Mouse (Mus musculus) embryonic facial prominence, embryonic 10.5 days (tissue): Measurements from ENCODE around the gene Fam110c. TPM values are rescaled to one million over a fixed set of nuclear protein-coding genes. Genes with fewer than 3 reads are reported as not detected.

Experiments
- DNase-seq: peaks from one replicate; pipeline ENCODE4 v3.0.0-alpha.2; 2017; ENCODE audit warnings: low spot score
- H3K27ac ChIP-seq: fragments of 300-500 bp; sonication (generic); replicated peaks from 2 replicates; pipeline ENCODE4 v1.5.1; 2016; ENCODE audit warnings: mild to moderate bottlenecking
- H3K27me3 ChIP-seq: fragments of 300-500 bp; sonication (generic); replicated peaks from 2 replicates; pipeline ENCODE4 v1.6.1; 2016; ENCODE audit warnings: low read depth, mild to moderate bottlenecking; ENCODE audit not compliant: poor library complexity, severe bottlenecking
- H3K36me3 ChIP-seq: fragments of 300-500 bp; sonication (generic); replicated peaks from 2 replicates; pipeline ENCODE4 v1.6.1; 2016; ENCODE audit warnings: mild to moderate bottlenecking, moderate library complexity
- H3K4me1 ChIP-seq: fragments of 300-500 bp; sonication (generic); 2 replicates; pipeline ENCODE4 v1.6.1; 2016
- H3K4me3 ChIP-seq: fragments of 300-500 bp; sonication (generic); 2 replicates; pipeline ENCODE4 v1.5.1; 2016; ENCODE audit warnings: mild to moderate bottlenecking, moderate library complexity
- H3K9me3 ChIP-seq: fragments of 300-500 bp; sonication (generic); 2 replicates; pipeline ENCODE4 v1.6.1; 2016; ENCODE audit warnings: mild to moderate bottlenecking
- WGBS: fragments of 180-500 bp; shearing (Covaris S2); methylation state at CpG from one replicate; pipeline ENCODE4 v1.1.7; 2016; 5-methylcytosine and 5-hydroxymethylcytosine counted together
- polyA plus RNA-seq: library from polyadenylated mRNA; unstranded; fragments of >200 nt; fragmentation: Nextera tagmentation; extraction: Ambion mirVana; gene quantifications from 2 replicates; pipeline ENCODE4 v1.2.1, GENCODE M21; 2016

Gene Fam110c
- polyA plus RNA-seq, 1 experiment from 2014 or later: 0.21 TPM

DNA sequence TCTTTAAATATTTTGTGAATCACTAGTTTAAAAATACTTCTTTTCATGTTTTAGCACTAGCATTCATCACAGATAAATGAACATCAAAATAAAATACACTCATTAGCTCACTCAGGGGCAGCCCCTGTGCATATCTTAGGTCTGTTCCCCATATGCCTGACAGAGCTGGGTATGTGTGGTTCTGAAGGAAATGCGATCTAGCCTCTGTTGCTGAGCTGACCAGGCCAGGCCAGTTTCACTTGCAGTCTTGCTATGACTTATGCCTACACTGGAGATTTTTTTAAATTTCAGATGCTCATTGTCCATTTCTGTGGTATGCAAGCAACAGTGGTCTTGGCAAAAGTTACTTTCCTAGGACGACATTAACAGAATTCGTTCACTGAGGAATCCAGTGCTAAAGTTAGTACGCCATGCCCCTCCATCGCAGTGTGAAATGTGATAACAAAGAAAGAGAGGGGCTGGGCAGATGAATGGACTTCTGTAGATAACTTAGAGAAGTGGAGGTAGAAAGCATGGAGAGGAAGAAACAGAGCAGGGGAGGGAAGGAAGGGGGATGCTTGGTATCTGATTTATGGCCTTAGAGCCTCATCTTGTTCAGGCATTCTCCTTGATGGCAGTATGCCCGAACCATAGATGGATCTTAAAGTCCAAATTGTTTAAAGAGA lies 7.4 kb downstream of the Fam110c start:
- Histone ChIP-seq H3K27ac (no peak overlapping the region), H3K27me3 (peaks cover 12% of the 10 kb centered on the region), H3K9me3 (no peaks in the 10 kb centered on the region), H3K36me3 (no peaks in the 10 kb centered on the region), H3K4me3 (no peak overlapping the region), H3K4me1 (no peaks in the 10 kb centered on the region)
- 91% methylated on average over 6 of the region's 6 CpGs for WGBS
- DNase-seq: no peak

DNA sequence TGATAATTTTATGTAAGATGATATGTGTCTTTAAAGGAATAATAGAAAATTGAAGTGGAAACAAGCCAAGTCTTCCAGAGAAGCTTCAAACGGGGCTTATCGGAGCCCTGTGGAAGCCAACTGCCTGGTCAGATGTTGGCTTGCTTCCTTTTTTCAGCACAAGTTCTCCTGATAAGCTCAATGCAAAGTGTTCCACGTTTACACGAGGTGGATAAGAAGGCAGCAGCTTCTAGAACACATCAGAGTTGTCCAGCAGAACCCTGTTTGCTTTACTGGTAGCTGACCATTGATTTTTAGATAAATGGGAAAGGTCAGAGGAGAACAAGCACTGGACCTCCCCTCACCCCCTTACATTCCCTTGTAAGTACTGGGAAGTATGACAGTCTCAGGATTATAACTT lies 9.3 kb downstream of the Fam110c start:
- 78% methylated on average over 4 of the region's 4 CpGs for WGBS
- no peaks in the 10 kb centered on the region for H3K36me3 ChIP-seq
- no peaks in the 10 kb centered on the region for H3K9me3 ChIP-seq
- H3K4me3 ChIP-seq: no peak overlapping the region
- DNase-seq: no peak
- no peaks in the 10 kb centered on the region for H3K4me1 ChIP-seq
- no peak overlapping the region for H3K27ac ChIP-seq
- no peaks in the 10 kb centered on the region for H3K27me3 ChIP-seq

DNA sequence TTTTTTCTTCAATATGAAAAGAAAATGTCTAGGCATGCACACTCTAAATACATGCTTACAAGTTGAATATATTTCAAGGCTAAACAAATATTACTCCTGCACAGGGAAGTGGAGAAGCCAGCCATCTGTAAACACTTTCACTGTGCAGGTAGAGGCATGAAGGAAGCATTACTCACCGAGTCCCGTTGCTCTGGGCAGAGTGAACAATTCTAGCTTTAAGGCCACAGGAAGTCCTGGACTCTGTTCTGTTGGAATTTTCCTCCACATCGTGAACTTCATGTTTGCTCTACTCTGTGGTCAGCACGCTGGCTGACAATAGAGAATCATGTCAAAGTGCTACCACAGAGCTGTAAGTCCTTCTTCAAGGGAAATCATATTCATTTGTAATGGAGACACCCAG lies 9.7 kb downstream of the Fam110c start:
- H3K4me3 ChIP-seq: no peak overlapping the region
- no peak overlapping the region for H3K27ac ChIP-seq
- DNase-seq: no peak
- H3K4me1 ChIP-seq: no peaks in the 10 kb centered on the region
- H3K27me3 ChIP-seq: no peaks in the 10 kb centered on the region
- H3K36me3 ChIP-seq: no peaks in the 10 kb centered on the region
- 88% methylated on average over 4 of the region's 4 CpGs for WGBS
- H3K9me3 ChIP-seq: no peaks in the 10 kb centered on the region

DNA sequence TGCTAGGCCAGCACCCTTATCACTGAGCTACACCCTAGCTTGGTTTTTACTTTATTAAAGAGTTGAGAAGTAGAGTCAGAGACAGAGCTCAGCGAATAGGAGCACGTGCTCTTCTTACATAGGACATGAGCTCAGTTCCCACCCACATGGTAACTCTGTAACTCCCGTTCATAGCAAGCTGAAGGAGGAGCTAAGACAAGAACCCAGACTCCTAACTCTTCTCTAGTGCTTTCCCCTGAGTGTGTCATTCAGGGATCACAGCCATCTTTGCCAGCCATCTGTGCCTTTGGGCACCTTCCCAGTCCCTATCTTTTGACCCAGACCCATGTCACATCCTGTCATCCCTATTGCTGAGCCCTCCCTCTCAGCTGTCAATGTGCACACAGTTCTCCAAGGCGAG lies 13.4 kb downstream of the Fam110c start:
- Histone ChIP-seq H3K27ac (no peak overlapping the region), H3K36me3 (no peaks in the 10 kb centered on the region), H3K27me3 (no peaks in the 10 kb centered on the region), H3K4me3 (no peak overlapping the region), H3K9me3 (no peaks in the 10 kb centered on the region), H3K4me1 (no peaks in the 10 kb centered on the region)
- DNase-seq: no peak
- 84% methylated on average over 4 of the region's 4 CpGs for WGBS

DNA sequence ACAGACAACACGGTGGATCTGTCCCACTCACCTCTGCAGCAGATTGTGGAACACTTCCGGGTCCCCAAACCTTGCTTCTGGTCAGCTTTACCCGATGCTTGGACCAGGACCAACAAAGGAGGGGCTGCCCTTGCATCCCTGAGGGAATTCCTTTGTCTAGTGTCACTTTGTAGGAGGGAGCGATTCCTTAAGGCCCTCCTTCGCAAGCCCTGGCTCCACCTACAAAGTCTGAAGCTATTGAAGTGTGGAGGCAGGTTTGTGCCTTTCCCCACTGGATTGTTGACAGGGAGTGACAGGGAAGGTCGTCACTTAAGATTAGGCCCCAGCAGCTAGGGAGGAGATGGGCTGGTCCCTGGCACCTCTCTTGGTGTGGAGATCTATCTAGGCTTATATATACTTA lies 16.7 kb downstream of the Fam110c start:
- H3K4me3 ChIP-seq: no peak overlapping the region
- H3K4me1 ChIP-seq: no peaks in the 10 kb centered on the region
- no peaks in the 10 kb centered on the region for H3K36me3 ChIP-seq
- H3K27ac ChIP-seq: no peak overlapping the region
- no peaks in the 10 kb centered on the region for H3K27me3 ChIP-seq
- 25% methylated on average over 6 of the region's 6 CpGs for WGBS
- DNase-seq: no peak
- H3K9me3 ChIP-seq: no peaks in the 10 kb centered on the region

DNA sequence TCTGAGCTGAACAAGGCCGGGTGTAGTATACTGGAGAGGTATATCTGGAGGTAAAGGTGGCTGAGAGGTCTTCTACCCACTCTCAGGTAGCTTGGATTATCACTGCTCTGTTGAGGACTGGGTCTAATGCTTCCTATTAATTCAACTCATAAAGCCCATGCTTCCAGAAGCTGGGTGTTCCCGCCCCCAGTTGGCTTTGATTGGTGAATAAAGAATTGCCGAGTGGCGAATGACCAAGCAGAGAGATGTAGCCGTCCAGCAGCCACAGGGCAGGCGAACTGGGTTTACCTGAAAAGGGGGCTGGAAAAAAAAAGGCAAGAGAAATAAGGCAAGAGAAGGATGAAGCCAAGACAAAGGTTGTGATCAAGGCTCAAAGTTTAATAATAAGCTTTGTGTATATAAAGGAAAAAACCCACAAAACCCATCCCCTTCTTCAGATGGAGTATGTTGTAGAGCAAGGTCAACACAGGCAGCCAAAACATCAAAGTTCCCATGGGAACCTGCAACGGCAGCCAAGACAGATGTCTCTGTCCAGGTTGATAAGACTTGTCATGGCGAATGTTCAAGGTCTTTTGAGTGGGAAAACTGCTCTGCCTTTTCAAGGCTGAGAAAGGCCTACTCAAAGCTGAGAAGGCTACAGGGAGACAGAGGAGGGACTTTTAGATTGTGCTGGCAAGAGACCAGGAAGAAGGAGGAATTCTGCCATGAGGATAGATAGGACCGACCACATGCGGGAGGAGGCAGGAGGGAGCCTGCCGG lies 17.4 kb downstream of the Fam110c start:
- 78% methylated on average over 11 of the region's 11 CpGs for WGBS
- no peak overlapping the region for H3K4me3 ChIP-seq
- no peak overlapping the region for H3K27ac ChIP-seq
- H3K36me3 ChIP-seq: no peaks in the 10 kb centered on the region
- H3K4me1 ChIP-seq: no peaks in the 10 kb centered on the region
- no peak for DNase-seq
- H3K27me3 ChIP-seq: no peaks in the 10 kb centered on the region
- H3K9me3 ChIP-seq: no peaks in the 10 kb centered on the region

- no peak overlapping the region for H3K4me3 ChIP-seq
- WGBS: 21% methylated on average over 5 of the region's 5 CpGs
- H3K27ac ChIP-seq: no peak overlapping the region
- H3K9me3 ChIP-seq: no peaks in the 10 kb centered on the region
- no peaks in the 10 kb centered on the region for H3K36me3 ChIP-seq
- no peaks in the 10 kb centered on the region for H3K27me3 ChIP-seq
- DNase-seq: no peak
- H3K4me1 ChIP-seq: no peaks in the 10 kb centered on the region
Observed at GRCm38 (mm10) chr12:31092481-31092880, 18.8 kb downstream of the Fam110c start.

- Histone ChIP-seq H3K36me3 (no peaks in the 10 kb centered on the region), H3K4me1 (no peaks in the 10 kb centered on the region), H3K4me3 (no peak overlapping the region), H3K9me3 (no peaks in the 10 kb centered on the region), H3K27me3 (no peaks in the 10 kb centered on the region), H3K27ac (no peak overlapping the region)
- 93% methylated on average over 6 of the region's 6 CpGs for WGBS
- DNase-seq: no peak
Observed at GRCm38 (mm10) chr12:31097185-31097584, 23.5 kb downstream of the Fam110c start.

GRCm38 (mm10) chr12:31101190-31101589 lies 27.5 kb downstream of the Fam110c start:
- Histone ChIP-seq H3K9me3 (no peaks in the 10 kb centered on the region), H3K4me1 (no peaks in the 10 kb centered on the region), H3K27me3 (no peaks in the 10 kb centered on the region), H3K36me3 (no peaks in the 10 kb centered on the region), H3K27ac (no peak overlapping the region), H3K4me3 (no peak overlapping the region)
- WGBS: 96% methylated on average over 4 of the region's 4 CpGs
- DNase-seq: no peak

DNA sequence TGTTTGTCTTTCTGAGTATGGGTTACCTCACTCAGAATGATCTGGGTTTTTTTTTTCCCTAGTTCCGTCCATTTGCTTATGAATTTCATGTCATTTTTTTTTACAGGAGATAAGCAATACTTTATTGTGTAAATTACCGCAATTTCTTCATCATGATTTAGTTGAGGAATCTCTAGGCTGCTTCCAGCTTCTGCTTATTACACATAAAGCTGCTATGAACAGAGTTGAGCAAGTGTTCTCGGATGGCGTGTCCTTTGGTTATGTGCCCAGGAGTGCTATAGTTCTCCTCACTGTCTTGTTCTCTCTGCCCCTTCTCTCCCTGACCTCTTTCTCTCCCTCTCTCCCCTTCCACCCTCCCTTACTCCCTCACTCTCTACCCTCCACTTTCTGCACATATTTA lies 28.2 kb downstream of the Fam110c start:
- no peaks in the 10 kb centered on the region for H3K9me3 ChIP-seq
- no peaks in the 10 kb centered on the region for H3K36me3 ChIP-seq
- H3K27ac ChIP-seq: no peak overlapping the region
- DNase-seq: no peak
- no peaks in the 10 kb centered on the region for H3K4me1 ChIP-seq
- no peaks in the 10 kb centered on the region for H3K27me3 ChIP-seq
- WGBS: 96% methylated on average over 4 of the region's 4 CpGs
- no peak overlapping the region for H3K4me3 ChIP-seq

DNA sequence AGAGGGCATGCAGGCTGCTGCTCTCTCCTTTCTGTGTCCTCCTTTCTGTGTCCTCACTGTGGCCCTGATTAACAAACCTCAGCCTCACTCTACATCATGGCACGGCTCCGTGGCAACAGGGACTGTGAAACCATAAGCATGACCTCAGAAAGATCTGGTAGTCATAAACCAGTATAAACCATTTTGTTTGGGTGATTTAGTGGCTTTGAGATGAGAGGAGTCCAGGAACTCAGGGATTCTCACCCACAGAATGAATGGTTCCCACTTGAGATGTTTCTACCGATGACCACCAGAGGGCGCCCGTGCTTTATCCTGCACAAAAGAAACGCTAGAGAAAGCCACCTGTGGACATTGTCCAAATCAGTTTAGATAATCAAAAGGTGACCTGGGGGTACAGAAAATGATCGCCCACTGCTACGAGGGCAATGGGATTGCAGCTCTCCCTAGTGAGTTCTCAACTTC lies 42.4 kb downstream of the Fam110c start:
- H3K27me3 ChIP-seq: no peaks in the 10 kb centered on the region
- WGBS: 18% methylated on average over 8 of the region's 8 CpGs
- H3K27ac ChIP-seq: no peak overlapping the region
- no peaks in the 10 kb centered on the region for H3K9me3 ChIP-seq
- peak; percentile 81 for DNase-seq
- peaks cover 4% of the 10 kb centered on the region for H3K4me1 ChIP-seq
- no peak overlapping the region for H3K4me3 ChIP-seq
- no peaks in the 10 kb centered on the region for H3K36me3 ChIP-seq

DNA sequence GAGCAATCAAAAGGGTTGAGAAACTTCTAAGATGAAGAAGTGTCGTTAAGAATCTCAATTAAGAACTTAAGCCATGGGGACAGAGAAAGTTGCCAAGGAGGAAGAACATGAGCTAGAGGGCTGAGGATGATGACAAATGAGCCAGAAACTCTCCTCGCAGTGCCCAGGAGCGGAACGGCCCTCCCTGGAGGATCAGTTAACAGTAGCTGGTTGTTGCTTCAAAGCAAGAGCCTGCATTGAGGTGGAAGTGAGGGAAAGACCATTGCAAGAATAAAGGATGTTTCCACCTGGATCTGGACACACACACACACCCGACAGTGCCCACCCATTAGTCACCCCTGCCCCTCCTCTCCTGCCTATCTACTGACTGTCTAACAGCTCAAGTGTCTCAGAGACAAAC lies 46.9 kb downstream of the Fam110c start:
- no peak overlapping the region for H3K4me3 ChIP-seq

More for the DNA sequence above, 46.9 kb downstream of the Fam110c start:
- Histone ChIP-seq H3K4me1 (peaks cover 10% of the 10 kb centered on the region), H3K27ac (no peak overlapping the region), H3K27me3 (no peaks in the 10 kb centered on the region), H3K9me3 (no peaks in the 10 kb centered on the region), H3K36me3 (no peaks in the 10 kb centered on the region)
- DNase-seq: no peak
- 73% methylated on average over 5 of the region's 5 CpGs for WGBS
